In the genomic region with DNA sequence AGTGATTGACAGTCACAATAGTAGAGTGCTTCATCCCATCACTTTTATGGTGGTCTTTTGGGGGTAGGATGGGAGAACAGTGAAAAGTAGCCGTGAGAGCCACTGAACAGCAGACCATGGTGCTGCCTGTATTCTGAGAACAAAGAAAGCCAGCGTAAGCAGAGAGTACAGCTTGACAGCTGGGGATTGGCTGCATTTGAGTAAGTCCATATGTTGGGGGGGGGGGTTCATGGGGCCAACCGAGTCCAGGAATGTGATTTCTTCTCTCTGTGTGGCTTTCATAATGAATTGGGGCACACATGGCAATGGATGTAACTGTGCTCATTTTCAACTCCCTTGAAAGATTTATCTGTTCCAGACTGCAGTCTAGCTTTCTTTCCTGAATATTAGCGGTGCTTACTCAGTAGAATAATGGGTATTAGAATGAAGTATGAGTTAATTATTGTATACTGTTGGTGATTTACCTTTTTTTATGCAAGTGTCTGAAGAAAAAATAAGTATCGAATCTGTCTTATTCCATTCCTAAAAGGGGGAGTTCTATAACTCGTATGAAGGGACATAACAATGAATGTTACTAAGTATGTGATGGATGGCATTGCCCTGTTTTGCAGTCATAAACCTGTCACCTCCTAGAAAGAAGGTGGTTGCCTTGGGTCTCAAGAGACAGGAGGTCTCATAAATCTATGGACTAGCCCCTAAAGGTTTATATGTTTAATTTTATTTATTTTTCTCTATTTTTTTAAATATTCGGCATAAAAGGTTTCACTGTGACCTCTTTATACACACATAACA, we compare ENCODE assay signal across 14 mouse cellular contexts.
DNase-seq lines count a peak whose midpoint lies in the region; ATAC-seq and TF ChIP-seq lines count a peak whose summit lies in the region.
"Had no signal": no experiment of that assay in that cellular context is flagged by ENCODE, and none has a peak within 500 bp of the region (broad histone marks: within the 10 kb centered on the region; RNA-seq: fewer than 3 reads in every experiment).

No protein-coding gene starts in this region.

- H3K36me3 ChIP-seq in lung, embryonic 14.5 days (ENCODE audit: insufficient read depth): no peaks in the 10 kb centered on the region
- H3K36me3 ChIP-seq in hindbrain, embryonic 11.5 days (ENCODE audit: control insufficient read depth, insufficient read depth, low read length): no peaks in the 10 kb centered on the region
- H3K36me3 ChIP-seq: kidney, embryonic 15.5 days; limb, embryonic 15.5 days had no signal

- H3K27ac ChIP-seq in lung, embryonic 14.5 days (ENCODE audit: low read depth): peak overlapping the region; percentile 46; the same call in 1 of the 2 replicates
- no peak overlapping the region for H3K27ac ChIP-seq in hindbrain, embryonic 11.5 days (ENCODE audit: low read depth, low read length)
- H3K27ac ChIP-seq: kidney, embryonic 15.5 days; limb, embryonic 15.5 days had no signal

- peak; percentile 62 for DNase-seq in lung, embryonic 14.5 days
- no peak for DNase-seq in lung, postnatal 25 days (ENCODE audit: low spot score)
- DNase-seq in embryo, embryonic 11.5 days (ENCODE audit: low read depth, low spot score): peak; percentile 44
- peak; percentile 22 for DNase-seq in hindbrain, embryonic 11.5 days (ENCODE audit: low spot score)
- peak; percentile 80 for DNase-seq in mesoderm, embryonic 11.5 days (ENCODE audit: low read depth, low spot score)
- no peak for DNase-seq in spleen, postnatal 10 days (ENCODE audit: low spot score in 2 of 2)
- DNase-seq in kidney, postnatal 4 days: no peak
- DNase-seq: cerebellum, postnatal 14 days; heart, adult 18-20 months; heart, postnatal 36 days; right cerebral cortex, postnatal 4 days had no signal

- no peak for TF ChIP-seq CTCF in lung, embryonic 14.5 days (IDR thresholded peaks at IDR 0.05; ENCODE audit: low read depth)

- peak; percentile 84 for ATAC-seq in lung, embryonic 14.5 days (ENCODE audit: insufficient read depth)
- no peak for ATAC-seq in hindbrain, embryonic 11.5 days (ENCODE audit: low FRiP score)
- ATAC-seq: CD4-positive, CD25-positive, alpha-beta regulatory T cell, adult 4 months had no signal

- H3K9ac ChIP-seq in lung, embryonic 14.5 days: no peak overlapping the region
- H3K9ac ChIP-seq in hindbrain, embryonic 11.5 days (ENCODE audit: low read depth, low read length): no peak overlapping the region
- H3K9ac ChIP-seq: kidney, embryonic 15.5 days; limb, embryonic 15.5 days had no signal

- H3K4me3 ChIP-seq in lung, embryonic 14.5 days (ENCODE audit: low read depth, low read length): no peak overlapping the region
- H3K4me3 ChIP-seq in hindbrain, embryonic 11.5 days (ENCODE audit: low read depth, low read length): no peak overlapping the region
- H3K4me3 ChIP-seq: kidney, embryonic 15.5 days; limb, embryonic 15.5 days had no signal

- H3K4me2 ChIP-seq in lung, embryonic 14.5 days: no peak overlapping the region
- H3K4me2 ChIP-seq in hindbrain, embryonic 11.5 days (replicated peaks; ENCODE audit: low read depth, low read length): no peak overlapping the region
- H3K4me2 ChIP-seq: kidney, embryonic 15.5 days; limb, embryonic 15.5 days had no signal

- H3K4me1 ChIP-seq in lung, embryonic 14.5 days (ENCODE audit: insufficient read depth): no peaks in the 10 kb centered on the region
- no peaks in the 10 kb centered on the region for H3K4me1 ChIP-seq in hindbrain, embryonic 11.5 days (replicated peaks; ENCODE audit: control insufficient read depth, insufficient read depth, low read length)
- H3K4me1 ChIP-seq: kidney, embryonic 15.5 days had no signal

- H3K9me3 ChIP-seq in lung, embryonic 14.5 days (ENCODE audit: low read depth, low read length): no peaks in the 10 kb centered on the region
- H3K9me3 ChIP-seq in hindbrain, embryonic 11.5 days (ENCODE audit: control insufficient read depth, low read length): no peaks in the 10 kb centered on the region
- H3K9me3 ChIP-seq: kidney, embryonic 15.5 days; limb, embryonic 15.5 days had no signal

- 50% methylated on average over 7 of the region's 7 CpGs for WGBS in lung, embryonic 14.5 days
- 62% methylated on average over 7 of the region's 7 CpGs for WGBS in hindbrain, embryonic 11.5 days

- H3K27me3 ChIP-seq in lung, embryonic 14.5 days (ENCODE audit: insufficient read depth, low read length): no peaks in the 10 kb centered on the region
- H3K27me3 ChIP-seq in hindbrain, embryonic 11.5 days (ENCODE audit: control insufficient read depth, insufficient read depth, low read length): no peaks in the 10 kb centered on the region
- H3K27me3 ChIP-seq: kidney, embryonic 15.5 days; limb, embryonic 15.5 days had no signal

Comparison
In these comparisons a context has a peak if more than half of its experiments do, and no peak if none do; other contexts are left out.
1. DNase-seq: peak in lung, embryonic 14.5 days (single experiment), embryo, embryonic 11.5 days (single experiment), hindbrain, embryonic 11.5 days (single experiment) and mesoderm, embryonic 11.5 days (single experiment); none in lung, postnatal 25 days (single experiment), spleen, postnatal 10 days (0 of 2) and kidney, postnatal 4 days (0 of 2).